Mouse (Mus musculus) ovary, adult 18-20 months (tissue): ENCODE data around the gene Nrxn1.

Experiments
- DNase-seq: peaks from one replicate; pipeline ENCODE4 v3.0.0; 2022; ENCODE audit warnings: low spot score, mixed read lengths

Gene Nrxn1

GRCm38 (mm10) chr17:90962904-90963531, 129.9 kb downstream of the Nrxn1 start:
- DNase-seq: peak; percentile 2

DNA sequence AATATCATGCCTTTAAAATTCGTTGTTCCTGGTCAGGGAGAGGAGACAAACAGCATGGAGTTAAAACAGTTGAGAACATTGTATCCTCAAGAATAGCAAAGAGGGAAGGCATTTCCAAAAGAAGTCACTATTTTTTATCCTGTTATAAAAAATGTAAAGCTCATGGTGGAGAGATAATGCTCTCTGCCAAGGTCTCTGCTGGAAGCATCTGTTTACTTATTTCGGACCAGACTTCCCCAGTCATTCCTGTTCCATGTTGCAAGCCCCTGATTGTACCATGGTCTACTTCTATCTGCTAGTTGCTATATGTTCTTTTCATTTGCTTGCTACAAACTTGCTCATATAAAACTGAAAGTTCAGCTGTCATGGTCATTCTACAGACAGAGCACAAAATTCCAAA, 137.7 kb downstream of the Nrxn1 start:
- DNase-seq: no peak

DNA sequence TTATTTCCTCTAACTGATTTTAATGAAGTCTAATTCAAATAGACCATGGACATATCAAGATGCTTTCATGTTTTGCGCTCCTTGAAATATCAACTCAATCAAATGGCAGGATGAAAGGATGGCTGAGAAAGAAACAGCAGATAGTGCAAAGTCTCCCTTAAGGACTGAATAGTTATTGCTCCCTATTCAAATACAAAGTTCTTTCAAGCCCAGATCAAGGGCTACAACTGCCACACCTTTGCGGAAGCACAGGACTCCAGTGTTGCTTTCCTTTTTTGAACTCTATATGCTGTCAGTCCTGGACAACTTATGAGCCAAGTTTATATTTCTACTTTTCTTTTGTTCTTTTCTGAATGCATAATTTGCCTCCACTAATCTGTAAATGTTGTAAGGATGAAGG, 157.9 kb downstream of the Nrxn1 start:
- DNase-seq: no peak

DNA sequence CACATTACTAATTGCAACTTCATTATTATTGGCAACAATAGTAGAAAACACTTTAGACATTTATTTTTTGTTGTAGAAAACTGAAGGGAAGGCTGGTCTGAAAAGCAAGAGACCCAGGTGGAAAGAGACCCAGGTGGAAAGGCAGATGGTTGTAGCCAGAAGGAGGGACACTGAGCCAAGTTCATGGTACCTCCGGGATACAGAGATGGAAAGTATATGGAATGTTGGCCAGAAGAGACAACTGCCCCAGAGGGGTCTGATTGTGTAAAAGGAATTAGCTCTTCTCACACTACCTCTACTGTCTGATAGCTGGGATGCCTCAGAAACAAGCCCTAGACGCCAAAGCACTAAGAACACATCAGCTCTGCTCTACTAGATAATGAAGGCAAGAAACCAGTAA, 179.6 kb downstream of the Nrxn1 start:
- DNase-seq: no peak

GRCm38 (mm10) chr17:90912746-90913145, 180.1 kb downstream of the Nrxn1 start:
- DNase-seq: no peak

DNA sequence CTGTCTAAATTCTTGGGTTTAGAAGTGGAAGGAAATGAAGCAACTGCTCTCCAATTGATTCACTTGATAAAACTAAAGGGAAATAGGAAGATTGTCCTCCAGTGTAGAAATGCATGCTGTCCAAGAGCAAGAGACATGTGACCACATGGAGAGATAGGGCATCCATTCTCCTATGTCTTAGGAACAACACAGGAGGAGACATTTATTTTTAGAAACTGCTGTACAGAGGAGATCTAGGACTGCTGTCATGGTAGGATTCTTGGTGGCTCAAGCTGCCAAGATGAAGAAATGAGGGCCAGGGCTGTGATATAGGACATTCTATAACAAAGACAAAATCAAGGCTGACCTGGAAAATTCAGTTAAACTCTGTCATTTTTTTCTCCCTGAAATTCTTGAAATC, 180.5 kb downstream of the Nrxn1 start:
- no peak for DNase-seq

DNA sequence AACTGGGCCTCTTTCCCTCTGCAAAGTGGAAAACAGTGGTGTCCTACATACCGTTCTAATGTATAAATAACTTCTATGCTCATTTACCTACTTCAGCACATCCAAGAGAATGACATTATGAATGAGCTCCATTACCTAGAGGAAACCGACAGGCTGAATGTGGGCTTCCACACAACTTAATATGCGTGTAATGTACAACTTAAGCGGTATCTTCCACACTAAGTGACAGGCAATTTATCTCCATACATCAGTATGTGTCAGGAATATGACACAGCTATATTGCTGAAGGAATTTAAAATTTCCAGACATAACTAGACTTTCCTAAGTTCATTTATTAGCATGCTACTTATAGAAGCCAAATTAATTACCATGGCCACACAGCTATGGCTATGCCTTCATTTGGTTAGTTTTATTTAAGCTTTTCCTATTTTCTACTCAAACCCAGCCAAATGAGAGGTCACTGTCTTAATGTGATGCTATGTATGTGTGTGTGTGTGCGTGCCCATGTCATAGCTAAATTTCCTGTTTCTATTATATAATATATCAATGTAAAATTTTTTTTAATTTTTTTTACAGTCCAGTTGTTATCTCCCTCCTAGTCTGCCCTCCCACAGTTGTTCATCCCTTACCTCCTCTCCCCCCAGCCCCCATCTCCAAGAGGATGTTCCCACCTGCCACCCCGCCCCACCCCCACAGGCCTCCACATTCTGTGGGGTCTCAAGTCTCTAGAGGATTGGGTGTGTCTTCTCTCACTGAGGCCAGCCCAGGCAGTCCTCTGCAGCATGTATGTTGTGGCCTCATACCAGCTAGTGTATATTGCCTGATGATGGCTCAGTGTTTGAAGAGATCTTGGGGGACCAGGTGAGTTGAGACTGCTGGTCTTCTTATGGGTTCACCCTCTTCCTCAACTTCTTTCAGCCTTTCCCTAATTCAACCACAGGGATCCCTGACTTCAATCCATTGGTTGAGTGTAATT, 186.5 kb downstream of the Nrxn1 start:
- DNase-seq: no peak

DNA sequence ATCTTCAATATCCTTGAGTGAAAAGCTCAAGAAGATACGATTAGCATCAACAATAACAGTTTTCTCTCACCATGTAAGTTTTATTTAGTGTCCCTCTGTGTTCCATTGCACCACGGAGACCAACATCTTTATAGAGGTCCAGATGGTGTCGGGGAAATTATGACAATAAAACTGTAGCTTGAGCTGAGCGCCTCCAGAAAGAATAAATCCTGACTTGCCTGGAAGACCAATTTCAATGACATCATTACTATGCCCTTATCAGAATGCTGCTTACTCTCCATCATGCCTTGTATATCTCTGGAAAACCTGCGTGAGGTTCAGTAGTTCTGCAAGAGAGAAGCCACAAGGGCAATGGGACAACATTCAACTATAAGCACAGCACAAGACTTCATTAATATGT, 187.7 kb downstream of the Nrxn1 start:
- DNase-seq: no peak

- DNase-seq: no peak
These were observed 200.3 kb downstream of the Nrxn1 start for GRCm38 (mm10) chr17:90892327-90893259.

GRCm38 (mm10) chr17:90891711-90892110, 201.2 kb downstream of the Nrxn1 start:
- no peak for DNase-seq

- no peak for DNase-seq
These were observed 235.6 kb downstream of the Nrxn1 start for GRCm38 (mm10) chr17:90857225-90857624.

DNA sequence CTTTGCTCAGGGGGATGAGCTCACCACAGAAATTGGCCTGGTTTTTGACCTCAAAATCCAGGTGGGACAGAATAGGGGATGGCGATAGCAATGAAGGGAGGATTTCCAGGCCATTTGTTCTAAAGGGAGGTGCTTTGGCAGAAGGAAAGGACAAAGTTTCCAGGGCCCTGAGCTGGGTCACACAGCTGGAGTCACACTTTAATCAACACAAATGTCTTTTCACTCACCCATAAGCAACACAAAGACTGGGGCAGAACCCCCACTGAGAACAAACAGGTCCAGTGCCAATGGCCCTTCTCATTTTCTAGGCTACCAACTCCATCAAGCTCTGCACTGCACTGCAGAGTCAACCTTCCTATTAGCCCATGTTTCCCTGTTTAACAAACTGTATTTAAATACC, 249.0 kb downstream of the Nrxn1 start:
- no peak for DNase-seq

- DNase-seq: no peak
These were observed 249.7 kb downstream of the Nrxn1 start for GRCm38 (mm10) chr17:90843072-90843611.

GRCm38 (mm10) chr17:90837022-90837414, 255.9 kb downstream of the Nrxn1 start:
- no peak for DNase-seq

DNA sequence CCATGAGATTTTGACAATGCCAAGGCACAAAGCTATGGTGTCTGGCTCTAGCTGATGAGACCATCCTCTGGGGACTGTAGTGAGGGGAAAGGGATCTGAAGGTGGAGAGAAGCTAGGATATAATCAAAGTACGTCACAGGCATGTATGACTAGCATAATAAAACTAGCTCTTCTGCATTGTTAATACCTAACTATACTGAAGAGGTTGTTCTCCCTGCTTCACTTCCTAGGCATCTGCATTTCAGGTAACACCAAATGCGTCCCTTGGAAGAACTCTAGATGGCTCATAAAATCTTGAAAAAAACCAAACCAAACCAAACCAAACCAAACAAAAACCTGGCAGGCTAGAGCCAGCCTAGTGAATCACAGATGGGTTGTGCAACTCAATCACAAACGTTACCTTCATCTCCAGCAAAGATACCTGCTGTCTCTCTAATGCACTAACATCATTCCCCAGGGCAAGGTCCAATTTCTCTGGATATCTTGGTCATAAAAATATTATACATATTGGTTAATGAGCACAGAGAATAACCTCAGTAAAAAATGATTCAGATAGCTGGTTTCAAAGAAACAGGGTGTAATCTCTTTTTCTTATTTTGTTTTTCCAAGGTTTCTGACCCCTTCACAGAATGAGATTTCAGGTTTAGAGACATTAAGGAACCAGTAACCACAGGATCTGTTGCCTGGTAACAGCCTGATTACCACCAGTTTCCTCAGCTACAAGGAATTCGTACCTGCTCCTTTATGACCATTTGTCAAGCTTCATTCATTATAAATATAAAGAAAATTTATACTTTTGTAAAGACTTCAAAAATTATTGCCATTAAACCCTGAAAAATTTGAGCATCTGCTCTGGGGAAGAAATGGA, 256.5 kb downstream of the Nrxn1 start:
- no peak for DNase-seq

GRCm38 (mm10) chr17:90818340-90818739, 274.5 kb downstream of the Nrxn1 start:
- no peak for DNase-seq

GRCm38 (mm10) chr17:90817898-90818297, 275.0 kb downstream of the Nrxn1 start:
- DNase-seq: no peak

GRCm38 (mm10) chr17:90815306-90815705, 277.6 kb downstream of the Nrxn1 start:
- DNase-seq: no peak

DNA sequence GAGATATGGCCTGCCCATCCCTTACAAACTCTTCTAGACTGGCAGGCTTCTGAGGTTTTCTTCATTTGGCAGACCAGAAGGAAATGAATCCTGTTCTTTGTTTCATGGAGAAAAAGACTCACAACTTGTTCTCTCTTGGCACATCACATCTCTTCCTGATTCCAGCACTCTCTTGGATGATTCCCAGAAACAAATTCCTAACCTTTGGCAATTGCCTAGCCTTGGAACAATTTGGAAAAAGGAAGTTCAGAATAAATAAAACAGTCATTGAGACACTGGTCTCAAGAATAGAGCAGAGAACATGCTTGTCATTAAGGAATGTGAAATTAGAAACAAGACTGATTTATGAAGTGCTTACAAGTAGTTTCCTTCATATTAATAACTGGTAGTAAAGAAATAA, 279.1 kb downstream of the Nrxn1 start:
- no peak for DNase-seq

- no peak for DNase-seq
These were observed 280.4 kb downstream of the Nrxn1 start for GRCm38 (mm10) chr17:90812485-90812884.
